Mouse (Mus musculus): Measurements from ENCODE around the gene Gm44973. TPM values are rescaled to one million over a fixed set of nuclear protein-coding genes. Genes with fewer than 3 reads are reported as not detected.
"Not testable (repeated sequence)": the region's sequence is repeated elsewhere in the genome, so short reads cannot be mapped to it uniquely, and the experiment has no call there.

The Gm44973 gene
- polyA plus RNA-seq, 1 experiment from 2014 or later, result 0.78 TPM

DNA sequence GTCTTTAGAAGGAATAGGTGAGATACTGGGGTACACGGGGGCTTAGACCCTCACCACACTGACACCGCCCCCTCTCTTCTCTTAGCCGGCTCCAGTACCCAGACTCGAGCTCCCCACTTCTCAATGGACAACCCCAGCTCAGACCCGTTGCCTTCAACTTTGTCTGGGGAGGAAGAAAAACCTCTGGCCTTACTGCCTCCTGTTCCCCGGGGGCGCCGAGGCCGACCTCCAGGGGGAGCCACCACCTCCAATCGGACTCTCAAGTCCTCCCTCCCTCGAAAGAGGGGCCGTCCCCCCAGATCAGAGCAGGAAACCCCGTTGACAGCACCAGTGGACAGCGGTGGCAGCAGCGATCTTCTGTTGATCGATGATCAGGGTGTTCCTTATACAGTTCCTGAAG lies 2.1 kb downstream of the Gm44973 start:
- Histone ChIP-seq H3K27ac (no peak overlapping the region), H3K9me3 (replicated peaks) (no peaks in the 10 kb centered on the region), H3K36me3 (peaks cover 14% of the 10 kb centered on the region), H3K4me3 (no peak overlapping the region), H3K27me3 (no peaks in the 10 kb centered on the region), H3K9ac (no peak overlapping the region), H3K4me1 (replicated peaks) (peaks cover 19% of the 10 kb centered on the region), H3K4me2 (no peak overlapping the region)
- no peak for ATAC-seq (replicated peaks; ENCODE audit: insufficient number of reproducible peaks, insufficient read depth, low FRiP score, low read depth)
- WGBS, result 85% methylated on average over 16 of the region's 16 CpGs

- H3K4me1 ChIP-seq (replicated peaks), result peaks cover 19% of the 10 kb centered on the region
- H3K27ac ChIP-seq, result no peak overlapping the region
- 97% methylated on average over 21 of the region's 21 CpGs for WGBS
- no peak for ATAC-seq (replicated peaks; ENCODE audit: insufficient number of reproducible peaks, insufficient read depth, low FRiP score, low read depth)
- H3K36me3 ChIP-seq, result peaks cover 10% of the 10 kb centered on the region; the same call in 1 of the 2 replicates
- no peak overlapping the region for H3K9ac ChIP-seq
- H3K4me3 ChIP-seq, result no peak overlapping the region
- H3K9me3 ChIP-seq (replicated peaks), result no peaks in the 10 kb centered on the region
- H3K4me2 ChIP-seq, result no peak overlapping the region
- H3K27me3 ChIP-seq, result no peaks in the 10 kb centered on the region
Measured at GRCm38 (mm10) chr7:5017931-5018330, 2.6 kb downstream of the Gm44973 start.

DNA sequence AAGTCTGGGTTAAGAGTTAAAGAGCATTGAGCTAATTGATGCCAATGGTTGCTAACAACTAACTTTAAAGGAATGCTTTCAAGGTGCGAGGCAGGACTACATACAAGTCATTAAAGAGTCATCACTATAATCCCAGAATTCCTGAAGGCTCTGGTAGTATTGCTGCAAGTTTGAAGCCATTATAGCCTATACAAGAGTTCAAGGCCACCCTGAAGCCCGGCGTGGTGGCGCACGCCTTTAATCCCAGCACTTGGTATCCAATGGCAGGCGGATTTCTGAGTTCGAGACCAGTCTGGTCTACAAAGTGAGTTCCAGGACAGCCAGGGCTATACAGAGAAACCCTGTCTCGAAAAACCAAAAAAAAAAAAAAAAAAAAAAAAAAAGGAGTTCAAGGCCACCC lies 4.3 kb downstream of the Gm44973 start:
- H3K4me1 ChIP-seq (replicated peaks), result peaks cover 17% of the 10 kb centered on the region
- peak overlapping the region; percentile 85 for H3K4me3 ChIP-seq
- H3K27ac ChIP-seq, result peak overlapping the region; percentile 96
- peak overlapping the region; percentile 58 for H3K9ac ChIP-seq
- H3K9me3 ChIP-seq (replicated peaks); ATAC-seq (replicated peaks; ENCODE audit: insufficient number of reproducible peaks, insufficient read depth, low FRiP score, low read depth); H3K27me3 ChIP-seq: not testable (repeated sequence)
- WGBS, result 26% methylated on average over 8 of the region's 8 CpGs
- peaks cover 15% of the 10 kb centered on the region; the same call in 1 of the 2 replicates for H3K36me3 ChIP-seq
- peak overlapping the region; percentile 62 for H3K4me2 ChIP-seq

DNA sequence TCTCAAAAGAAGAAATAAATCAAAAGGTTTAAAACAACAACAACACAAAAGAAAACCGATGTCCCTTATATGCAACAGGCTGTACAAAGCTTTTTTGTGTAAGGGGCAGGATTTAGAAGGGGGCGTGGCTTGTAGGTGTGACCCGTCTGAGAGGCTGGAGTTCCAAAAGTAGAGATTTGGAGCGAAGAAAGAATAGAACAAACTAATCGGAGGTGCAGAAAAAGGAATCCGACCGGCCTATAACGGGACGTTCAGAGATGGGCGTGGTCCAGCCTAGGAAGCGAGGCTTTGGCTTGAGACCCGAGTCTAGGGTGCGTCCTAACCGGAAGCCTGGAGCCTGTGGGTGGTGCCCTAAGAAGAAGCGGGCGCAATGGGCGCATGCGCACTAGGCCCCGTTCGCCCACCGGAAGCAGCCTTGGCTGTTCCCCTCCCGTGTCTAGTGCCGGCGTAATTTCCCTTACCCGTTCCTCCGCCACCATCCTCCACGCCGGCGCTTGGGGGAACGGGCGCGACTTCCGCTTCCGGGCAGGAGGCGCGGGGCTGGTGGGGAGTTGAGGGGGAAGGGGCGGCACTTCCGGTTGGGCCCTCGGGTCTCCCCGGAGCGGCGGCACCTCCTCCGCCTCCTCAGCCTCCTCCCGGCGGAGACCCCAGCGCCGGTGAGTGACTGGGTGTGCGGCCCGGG lies 4.8 kb downstream of the Gm44973 start, which contains the start of the genes Zfp865 and Ccdc106:
TSS of gene Zfp865 (plus strand) at position 377 of the 682 bp plus-strand sequence.
TSS of gene Ccdc106 (plus strand) at position 554 of the 682 bp plus-strand sequence.
- Histone ChIP-seq H3K4me3 (peak within 1 kb of the TSS; percentile 85), H3K27ac (peak within 1 kb of the TSS; percentile 96), H3K36me3 (peaks cover 15% of the 10 kb centered on the region; the same call in 1 of the 2 replicates), H3K4me1 (replicated peaks) (peaks cover 17% of the 10 kb centered on the region), H3K9ac (peak within 1 kb of the TSS; percentile 93), H3K4me2 (peak within 1 kb of the TSS; percentile 67), H3K9me3 (replicated peaks) (no peaks in the 10 kb centered on the region), H3K27me3 (no peaks in the 10 kb centered on the region)
- ATAC-seq (replicated peaks; ENCODE audit: insufficient number of reproducible peaks, insufficient read depth, low FRiP score, low read depth), result peak; percentile 84
- under 1% methylated on average over 49 of the region's 49 CpGs for WGBS

GRCm38 (mm10) chr7:5020685-5021084 lies 5.4 kb downstream of the Gm44973 start:
- H3K4me1 ChIP-seq (replicated peaks), result peaks cover 17% of the 10 kb centered on the region
- peak overlapping the region; percentile 96 for H3K27ac ChIP-seq
- H3K27me3 ChIP-seq, result no peaks in the 10 kb centered on the region
- H3K9me3 ChIP-seq (replicated peaks), result no peaks in the 10 kb centered on the region
- peak overlapping the region; percentile 85 for H3K4me3 ChIP-seq
- no peak for ATAC-seq (replicated peaks; ENCODE audit: insufficient number of reproducible peaks, insufficient read depth, low FRiP score, low read depth)
- H3K9ac ChIP-seq, result peak overlapping the region; percentile 93
- WGBS, result under 1% methylated on average over 15 of the region's 15 CpGs
- peaks cover 15% of the 10 kb centered on the region; the same call in 1 of the 2 replicates for H3K36me3 ChIP-seq
- H3K4me2 ChIP-seq, result peak overlapping the region; percentile 67

DNA sequence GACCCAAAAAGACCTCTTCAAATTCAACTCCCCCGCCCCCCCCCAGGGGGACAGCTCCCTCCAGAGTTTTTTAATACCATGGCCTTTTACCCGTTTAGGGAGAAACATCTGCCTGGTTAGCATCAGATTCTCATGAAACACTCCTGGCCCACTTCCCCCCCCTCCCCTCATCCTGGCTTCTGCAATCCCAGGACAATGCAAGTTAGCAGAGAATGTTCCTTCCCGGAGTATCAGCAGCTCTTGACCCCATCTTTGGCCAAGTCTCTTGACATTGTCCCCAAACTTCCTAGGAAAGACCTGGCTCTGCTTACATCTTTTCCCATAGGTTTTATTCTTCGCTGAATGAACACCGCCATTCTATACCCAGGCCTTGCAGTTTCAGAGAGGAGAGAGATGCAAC lies 5.9 kb downstream of the Gm44973 start:
- H3K36me3 ChIP-seq, result peaks cover 18% of the 10 kb centered on the region; the same call in 1 of the 2 replicates
- WGBS, result 50% methylated on average over 5 of the region's 5 CpGs

DNA sequence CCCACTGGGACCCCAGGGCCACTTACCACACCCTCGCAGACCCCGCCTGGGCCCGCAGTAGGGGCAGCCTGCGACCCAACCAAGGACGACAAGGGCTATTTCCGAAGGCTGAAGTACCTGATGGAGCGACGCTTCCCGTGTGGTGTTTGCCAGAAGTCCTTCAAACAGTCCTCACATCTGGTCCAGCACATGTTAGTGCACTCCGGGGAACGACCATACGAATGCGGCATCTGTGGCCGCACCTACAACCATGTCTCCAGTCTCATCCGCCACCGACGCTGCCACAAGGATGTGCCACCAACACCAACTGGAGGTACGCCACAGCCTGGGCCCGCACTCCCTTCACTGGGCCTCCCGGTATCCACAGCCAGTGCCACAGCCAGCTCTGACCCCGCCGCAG lies 14.2 kb downstream of the Gm44973 start:
- no peaks in the 10 kb centered on the region for H3K4me1 ChIP-seq (replicated peaks)
- ATAC-seq (replicated peaks; ENCODE audit: insufficient number of reproducible peaks, insufficient read depth, low FRiP score, low read depth), result no peak
- peaks cover 24% of the 10 kb centered on the region for H3K9me3 ChIP-seq (replicated peaks)
- WGBS, result 91% methylated on average over 22 of the region's 22 CpGs
- H3K9ac ChIP-seq, result no peak overlapping the region
- no peak overlapping the region for H3K4me3 ChIP-seq
- no peak overlapping the region for H3K4me2 ChIP-seq
- no peak overlapping the region for H3K27ac ChIP-seq
- peaks cover 80% of the 10 kb centered on the region for H3K36me3 ChIP-seq
- H3K27me3 ChIP-seq, result no peaks in the 10 kb centered on the region

More for the DNA sequence above, 5.9 kb downstream of the Gm44973 start:
- H3K4me1 ChIP-seq (replicated peaks), result peaks cover 13% of the 10 kb centered on the region
- H3K9me3 ChIP-seq (replicated peaks), result no peaks in the 10 kb centered on the region
- ATAC-seq (replicated peaks; ENCODE audit: insufficient number of reproducible peaks, insufficient read depth, low FRiP score, low read depth), result no peak
- peak overlapping the region; percentile 96 for H3K27ac ChIP-seq
- no peaks in the 10 kb centered on the region for H3K27me3 ChIP-seq
- peak overlapping the region; percentile 85 for H3K4me3 ChIP-seq
- peak overlapping the region; percentile 67 for H3K4me2 ChIP-seq
- H3K9ac ChIP-seq, result peak overlapping the region; percentile 93

DNA sequence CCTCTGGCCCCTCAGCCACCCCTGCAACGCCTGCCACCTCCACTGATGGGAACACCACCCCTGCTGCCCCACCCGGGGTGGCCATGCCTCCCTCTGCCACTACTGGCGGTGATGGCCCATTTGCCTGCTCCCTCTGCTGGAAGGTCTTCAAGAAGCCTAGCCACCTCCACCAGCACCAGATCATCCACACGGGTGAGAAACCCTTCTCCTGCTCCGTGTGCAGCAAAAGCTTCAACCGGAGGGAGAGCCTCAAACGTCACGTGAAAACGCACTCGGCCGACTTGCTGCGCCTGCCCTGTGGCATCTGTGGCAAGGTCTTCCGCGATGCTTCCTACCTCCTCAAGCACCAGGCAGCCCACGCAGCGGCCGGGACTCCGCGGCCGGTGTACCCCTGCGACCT lies 14.7 kb downstream of the Gm44973 start:
- ATAC-seq (replicated peaks; ENCODE audit: insufficient number of reproducible peaks, insufficient read depth, low FRiP score, low read depth), result no peak
- no peaks in the 10 kb centered on the region for H3K27me3 ChIP-seq
- H3K4me3 ChIP-seq, result no peak overlapping the region
- WGBS, result 88% methylated on average over 21 of the region's 21 CpGs
- no peak overlapping the region for H3K9ac ChIP-seq
- no peaks in the 10 kb centered on the region for H3K4me1 ChIP-seq (replicated peaks)
- peaks cover 84% of the 10 kb centered on the region for H3K36me3 ChIP-seq
- peaks cover 24% of the 10 kb centered on the region for H3K9me3 ChIP-seq (replicated peaks)
- H3K4me2 ChIP-seq, result no peak overlapping the region
- H3K27ac ChIP-seq, result no peak overlapping the region

GRCm38 (mm10) chr7:5030554-5031275 lies 15.4 kb downstream of the Gm44973 start:
- peaks cover 91% of the 10 kb centered on the region for H3K36me3 ChIP-seq
- no peak overlapping the region for H3K27ac ChIP-seq
- no peak overlapping the region for H3K9ac ChIP-seq
- ATAC-seq (replicated peaks; ENCODE audit: insufficient number of reproducible peaks, insufficient read depth, low FRiP score, low read depth), result no peak; the same call in 1 of the 2 replicates
- peaks cover 24% of the 10 kb centered on the region for H3K9me3 ChIP-seq (replicated peaks)
- WGBS, result 81% methylated on average over 63 of the region's 63 CpGs
- no peaks in the 10 kb centered on the region for H3K27me3 ChIP-seq
- no peaks in the 10 kb centered on the region for H3K4me1 ChIP-seq (replicated peaks)
- no peak overlapping the region for H3K4me2 ChIP-seq
- no peak overlapping the region for H3K4me3 ChIP-seq

DNA sequence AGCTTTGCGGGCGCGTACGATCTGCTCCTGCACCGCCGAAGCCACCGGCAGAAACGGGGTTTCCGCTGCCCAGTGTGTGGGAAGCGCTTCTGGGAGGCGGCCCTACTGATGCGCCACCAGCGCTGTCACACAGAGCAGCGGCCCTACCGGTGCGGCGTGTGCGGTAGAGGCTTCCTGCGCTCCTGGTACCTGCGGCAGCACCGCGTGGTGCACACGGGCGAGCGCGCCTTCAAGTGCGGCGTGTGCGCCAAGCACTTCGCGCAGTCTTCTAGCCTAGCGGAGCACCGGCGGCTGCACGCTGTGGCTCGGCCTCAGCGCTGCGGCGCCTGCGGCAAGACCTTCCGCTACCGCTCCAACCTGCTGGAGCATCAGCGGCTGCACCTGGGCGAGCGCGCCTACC lies 16.2 kb downstream of the Gm44973 start:
- no peak overlapping the region for H3K9ac ChIP-seq
- WGBS, result 82% methylated on average over 46 of the region's 46 CpGs
- no peaks in the 10 kb centered on the region for H3K27me3 ChIP-seq
- H3K4me3 ChIP-seq, result no peak overlapping the region
- no peak overlapping the region for H3K27ac ChIP-seq
- peaks cover 90% of the 10 kb centered on the region for H3K36me3 ChIP-seq
- no peaks in the 10 kb centered on the region for H3K4me1 ChIP-seq (replicated peaks)
- H3K9me3 ChIP-seq (replicated peaks), result peaks cover 24% of the 10 kb centered on the region
- ATAC-seq (replicated peaks; ENCODE audit: insufficient number of reproducible peaks, insufficient read depth, low FRiP score, low read depth), result no peak
- H3K4me2 ChIP-seq, result no peak overlapping the region

- no peak within 1 kb of the TSS for H3K4me2 ChIP-seq
- H3K4me3 ChIP-seq, result no peak within 1 kb of the TSS
- WGBS, result 91% methylated on average over 3 of the region's 3 CpGs
- H3K9me3 ChIP-seq (replicated peaks), result peaks cover 24% of the 10 kb centered on the region
- no peak within 1 kb of the TSS for H3K27ac ChIP-seq
- no peak for ATAC-seq (replicated peaks; ENCODE audit: insufficient number of reproducible peaks, insufficient read depth, low FRiP score, low read depth)
- H3K9ac ChIP-seq, result no peak within 1 kb of the TSS
- peaks cover 7% of the 10 kb centered on the region for H3K4me1 ChIP-seq (replicated peaks)
- no peaks in the 10 kb centered on the region for H3K27me3 ChIP-seq
- H3K36me3 ChIP-seq, result peaks cover 72% of the 10 kb centered on the region
Measured at GRCm38 (mm10) chr7:5033818-5034217, 18.5 kb downstream of the Gm44973 start, which contains the start of gene 4632433K11Rik. TSS of gene 4632433K11Rik (plus strand) at chr7:5034118.
